Mouse (Mus musculus) hindbrain, embryonic 16.5 days (tissue): ENCODE results near the gene Galt. TPM values are rescaled to one million over a fixed set of nuclear protein-coding genes. Genes with fewer than 3 reads are reported as not detected.
"Not testable (repeated sequence)": the region's sequence is repeated elsewhere in the genome, so short reads cannot be mapped to it uniquely, and the experiment has no call there.

ENCODE experiments used
- ATAC-seq: fragments of 200-750 bp; cut with Nextera tagmentation; 2 replicates; pipeline ENCODE4 v1.8.0; 2017; ENCODE audit warnings: moderate TSS enrichment, moderate library complexity
- H3K27ac ChIP-seq: fragments of 300-500 bp; sonication (generic); 2 replicates; pipeline ENCODE4 v1.5.1; 2014; ENCODE audit warnings: low read depth, mild to moderate bottlenecking, control low read depth, low read length, moderate library complexity
- H3K27me3 ChIP-seq: fragments of 300-500 bp; sonication (generic); replicated peaks from 2 replicates; pipeline ENCODE4 v1.6.1; 2014; ENCODE audit warnings: low read length; ENCODE audit not compliant: control insufficient read depth, insufficient read depth
- H3K36me3 ChIP-seq: fragments of 300-500 bp; sonication (generic); 2 replicates; pipeline ENCODE4 v1.6.1; 2014; ENCODE audit warnings: mild to moderate bottlenecking, low read length, moderate library complexity, mixed read lengths; ENCODE audit not compliant: control insufficient read depth, insufficient read depth
- H3K4me1 ChIP-seq: fragments of 300-500 bp; sonication (generic); 2 replicates; pipeline ENCODE4 v1.6.1; 2014; ENCODE audit warnings: low read depth, low read length; ENCODE audit not compliant: control insufficient read depth, insufficient read depth
- H3K4me2 ChIP-seq: fragments of 300-500 bp; sonication (generic); 2 replicates; pipeline ENCODE4 v1.6.1; 2014; ENCODE audit warnings: mild to moderate bottlenecking, low read length, control low read depth, moderate library complexity
- H3K4me3 ChIP-seq: fragments of 300-500 bp; sonication (generic); 2 replicates; pipeline ENCODE4 v1.5.1; 2014; ENCODE audit warnings: mild to moderate bottlenecking, low read length, control low read depth, moderate library complexity
- H3K9ac ChIP-seq: fragments of 300-500 bp; sonication (generic); 2 replicates; pipeline ENCODE4 v1.6.1; 2014; ENCODE audit warnings: low read depth, mild to moderate bottlenecking, control low read depth, low read length, moderate library complexity
- H3K9me3 ChIP-seq: fragments of 300-500 bp; sonication (generic); 2 replicates; pipeline ENCODE4 v1.6.1; 2014; ENCODE audit warnings: mild to moderate bottlenecking, low read length, moderate library complexity; ENCODE audit not compliant: control insufficient read depth
- WGBS: fragments of 180-500 bp; shearing (Covaris S2); extraction: QIAGEN DNeasy Blood & Tissue Kit; methylation state at CpG from one replicate; pipeline ENCODE4 v1.1.7; 2014; 5-methylcytosine and 5-hydroxymethylcytosine counted together
- polyA plus RNA-seq: library from polyadenylated mRNA; unstranded; fragments of >200 nt; fragmentation: Nextera tagmentation; extraction: Ambion mirVana; gene quantifications from 2 replicates; pipeline ENCODE4 v1.2.1, GENCODE M21; 2015

The Galt gene
- polyA plus RNA-seq, 1 experiment from 2014 or later = 61.8 TPM

- not testable (repeated sequence) for H3K4me2 ChIP-seq, H3K9ac ChIP-seq, H3K27me3 ChIP-seq, H3K36me3 ChIP-seq, ATAC-seq, H3K27ac ChIP-seq, H3K4me3 ChIP-seq, H3K4me1 ChIP-seq, H3K9me3 ChIP-seq
- 20% methylated on average over 6 of the region's 9 CpGs for WGBS
These were observed 26.2 kb downstream of the Galt start for GRCm38 (mm10) chr4:41781271-41781670.

GRCm38 (mm10) chr4:41781748-41782485 lies 26.9 kb downstream of the Galt start:
- not testable (repeated sequence) for H3K27ac ChIP-seq, H3K9ac ChIP-seq, H3K27me3 ChIP-seq, H3K9me3 ChIP-seq, H3K36me3 ChIP-seq, H3K4me1 ChIP-seq, ATAC-seq, H3K4me2 ChIP-seq, H3K4me3 ChIP-seq
- WGBS = 21% methylated on average over 16 of the region's 21 CpGs

- not testable (repeated sequence) for H3K27me3 ChIP-seq, H3K27ac ChIP-seq, H3K9ac ChIP-seq, H3K36me3 ChIP-seq, H3K4me3 ChIP-seq, H3K4me2 ChIP-seq, ATAC-seq, H3K4me1 ChIP-seq, H3K9me3 ChIP-seq
- WGBS = 33% methylated on average over 4 of the region's 4 CpGs
These were observed 27.7 kb downstream of the Galt start for GRCm38 (mm10) chr4:41782711-41783110.

- not testable (repeated sequence) for H3K9ac ChIP-seq, H3K9me3 ChIP-seq, H3K36me3 ChIP-seq, H3K27ac ChIP-seq, H3K4me1 ChIP-seq, ATAC-seq, H3K27me3 ChIP-seq, H3K4me3 ChIP-seq, H3K4me2 ChIP-seq
- 40% methylated on average over 2 of the region's 3 CpGs for WGBS
These were observed 28.2 kb downstream of the Galt start for GRCm38 (mm10) chr4:41783197-41783596.

Other genes starting within 250 kb of the Galt start
- gene 1110017D15Rik, start 237.9 kb upstream of the Galt start, polyA plus RNA-seq = 17.9 and 21.7 TPM in 2 replicates
- gene Fam219a, start 185.7 kb upstream of the Galt start, polyA plus RNA-seq = 14.2 and 14.8 TPM in 2 replicates
- 2.4 and 3.3 TPM in 2 replicates for gene Dnaic1, start 185.5 kb upstream of the Galt start, polyA plus RNA-seq
- gene Enho, start 114.9 kb upstream of the Galt start, polyA plus RNA-seq = 115 and 117 TPM in 2 replicates
- 22.5 and 29.5 TPM in 2 replicates for gene Cntfr, start 58.1 kb upstream of the Galt start, polyA plus RNA-seq
- 46.4 and 46.6 TPM in 2 replicates for gene Il11ra1, start 55.2 kb upstream of the Galt start, polyA plus RNA-seq
- 63.6 and 65.2 TPM in 2 replicates for gene Rpp25l, start 41.7 kb upstream of the Galt start, polyA plus RNA-seq
- 309 and 323 TPM in 2 replicates for gene Dctn3, start 32.1 kb upstream of the Galt start, polyA plus RNA-seq
- 0.76 and 0.84 TPM in 2 replicates for gene Arid3c, start 24.1 kb upstream of the Galt start, polyA plus RNA-seq
- gene Sigmar1, start 929 bp downstream of the Galt start, polyA plus RNA-seq = 86.8 and 96.3 TPM in 2 replicates
- gene Ccl27a, start 19.0 kb downstream of the Galt start, polyA plus RNA-seq = 260 and 276 TPM in 2 replicates
- gene Gm21541, start 148.4 kb downstream of the Galt start, polyA plus RNA-seq = not detected in 2 replicates
- 12.1 and 13.6 TPM in 2 replicates for gene Gm20878, start 186.3 kb downstream of the Galt start, polyA plus RNA-seq
- gene Fam205a4, start 210.8 kb downstream of the Galt start, polyA plus RNA-seq = 1.9 and 2.0 TPM in 2 replicates